Mouse (Mus musculus) heart, embryonic 12.5 days (tissue): ENCODE data around the gene Rxrb. TPM values are rescaled to one million over a fixed set of nuclear protein-coding genes. Genes with fewer than 3 reads are reported as not detected.

Experiments used
- ATAC-seq: fragments of 200-750 bp; cut with Nextera tagmentation; 2 replicates; pipeline ENCODE4 v1.8.0; 2017; ENCODE audit warnings: moderate TSS enrichment, moderate library complexity; ENCODE audit not compliant: insufficient number of reproducible peaks, low FRiP score
- H3K27ac ChIP-seq: fragments of 300-500 bp; sonication (generic); 2 replicates; pipeline ENCODE4 v1.5.1; 2016; ENCODE audit warnings: mild to moderate bottlenecking, moderate library complexity; ENCODE audit not compliant: poor library complexity, severe bottlenecking
- H3K27me3 ChIP-seq: fragments of 300-500 bp; sonication (generic); replicated peaks from 2 replicates; pipeline ENCODE4 v1.6.1; 2016; ENCODE audit warnings: mild to moderate bottlenecking, moderate library complexity
- H3K36me3 ChIP-seq: fragments of 300-500 bp; sonication (generic); 2 replicates; pipeline ENCODE4 v1.6.1; 2016; ENCODE audit warnings: mild to moderate bottlenecking, moderate library complexity
- H3K4me1 ChIP-seq: fragments of 300-500 bp; sonication (generic); replicated peaks from 2 replicates; pipeline ENCODE4 v1.6.1; 2016; ENCODE audit warnings: mild to moderate bottlenecking
- H3K4me2 ChIP-seq: fragments of 300-500 bp; sonication (generic); 2 replicates; pipeline ENCODE4 v1.6.1; 2016; ENCODE audit warnings: mild to moderate bottlenecking, moderate library complexity
- H3K4me3 ChIP-seq: fragments of 300-500 bp; sonication (generic); 2 replicates; pipeline ENCODE4 v1.5.1; 2016; ENCODE audit warnings: mild to moderate bottlenecking
- H3K9ac ChIP-seq: fragments of 300-500 bp; sonication (generic); 2 replicates; pipeline ENCODE4 v1.6.1; 2016; ENCODE audit warnings: mild to moderate bottlenecking, moderate library complexity
- H3K9me3 ChIP-seq: fragments of 300-500 bp; sonication (generic); replicated peaks from 2 replicates; pipeline ENCODE4 v1.6.1; 2016; ENCODE audit warnings: mild to moderate bottlenecking, moderate library complexity
- WGBS: fragments of 180-500 bp; shearing (Covaris S2); methylation state at CpG from one replicate; pipeline ENCODE4 v1.1.7; 2016; 5-methylcytosine and 5-hydroxymethylcytosine counted together
- polyA plus RNA-seq: library from polyadenylated mRNA; unstranded; fragments of >200 nt; fragmentation: Nextera tagmentation; extraction: Ambion mirVana; gene quantifications from 2 replicates; pipeline ENCODE4 v1.2.1, GENCODE M21; 2016

Gene Rxrb
- polyA plus RNA-seq, 1 experiment from 2014 or later, result 34.7 TPM

- H3K27me3 ChIP-seq, result no peaks in the 10 kb centered on the region
- peak overlapping the region; percentile 95 for H3K4me2 ChIP-seq
- no peak for ATAC-seq
- peaks cover 41% of the 10 kb centered on the region for H3K36me3 ChIP-seq
- WGBS, result 42% methylated on average over 2 of the region's 2 CpGs
- H3K9me3 ChIP-seq, result no peaks in the 10 kb centered on the region
- H3K9ac ChIP-seq, result peak overlapping the region; percentile 91; the same call in 1 of the 2 replicates
- H3K4me1 ChIP-seq, result peaks cover 58% of the 10 kb centered on the region
- H3K27ac ChIP-seq, result no peak overlapping the region
- H3K4me3 ChIP-seq, result peak overlapping the region; percentile 75; the same call in 1 of the 2 replicates
Observed at GRCm38 (mm10) chr17:34026221-34026620, 5.4 kb upstream of the Rxrb start.

GRCm38 (mm10) chr17:34026917-34027655, 4.5 kb upstream of the Rxrb start:
- H3K27ac ChIP-seq, result peak overlapping the region; percentile 65
- H3K4me3 ChIP-seq, result peak overlapping the region; percentile 66
- 10% methylated on average over 36 of the region's 36 CpGs for WGBS
- H3K27me3 ChIP-seq, result no peaks in the 10 kb centered on the region
- ATAC-seq, result no peak
- H3K4me1 ChIP-seq, result peaks cover 58% of the 10 kb centered on the region
- H3K9ac ChIP-seq, result peak overlapping the region; percentile 71
- peaks cover 32% of the 10 kb centered on the region for H3K36me3 ChIP-seq
- no peaks in the 10 kb centered on the region for H3K9me3 ChIP-seq
- H3K4me2 ChIP-seq, result peak overlapping the region; percentile 88

- H3K4me1 ChIP-seq, result peaks cover 63% of the 10 kb centered on the region
- H3K4me3 ChIP-seq, result peak within 1 kb of the TSS; percentile 66
- H3K36me3 ChIP-seq, result peaks cover 26% of the 10 kb centered on the region
- H3K4me2 ChIP-seq, result peak within 1 kb of the TSS; percentile 88
- ATAC-seq, result peak; percentile 81
- 0% methylated on average over 47 of the region's 49 CpGs for WGBS
- no peaks in the 10 kb centered on the region for H3K27me3 ChIP-seq
- H3K27ac ChIP-seq, result peak within 1 kb of the TSS; percentile 65
- peak within 1 kb of the TSS; percentile 71 for H3K9ac ChIP-seq
- H3K9me3 ChIP-seq, result no peaks in the 10 kb centered on the region
Observed at GRCm38 (mm10) chr17:34027656-34028223, 3.9 kb upstream of the Rxrb start, which contains the start of gene H2-Ke6. Gene H2-Ke6 (minus strand): TSS chr17:34028060.

- peak overlapping the region; percentile 66 for H3K4me3 ChIP-seq
- peak overlapping the region; percentile 88 for H3K4me2 ChIP-seq
- no peak for ATAC-seq
- H3K9ac ChIP-seq, result no peak overlapping the region
- no peaks in the 10 kb centered on the region for H3K9me3 ChIP-seq
- H3K36me3 ChIP-seq, result peaks cover 22% of the 10 kb centered on the region
- 0 out of 2 replicates have a peak overlapping the region, but pooled peaks have one; percentile 12 for H3K27ac ChIP-seq
- 68% methylated on average over 17 of the region's 17 CpGs for WGBS
- H3K27me3 ChIP-seq, result no peaks in the 10 kb centered on the region
- peaks cover 70% of the 10 kb centered on the region for H3K4me1 ChIP-seq
Observed at GRCm38 (mm10) chr17:34028501-34029149, 3.0 kb upstream of the Rxrb start.

- peaks cover 70% of the 10 kb centered on the region for H3K4me1 ChIP-seq
- WGBS, result 86% methylated on average over 18 of the region's 18 CpGs
- H3K27ac ChIP-seq, result no peak overlapping the region
- H3K9ac ChIP-seq, result peak overlapping the region; percentile 94
- H3K4me3 ChIP-seq, result peak overlapping the region; percentile 92
- ATAC-seq, result no peak
- H3K27me3 ChIP-seq, result no peaks in the 10 kb centered on the region
- peaks cover 28% of the 10 kb centered on the region for H3K36me3 ChIP-seq
- H3K9me3 ChIP-seq, result no peaks in the 10 kb centered on the region
- peak overlapping the region; percentile 92 for H3K4me2 ChIP-seq
Observed at GRCm38 (mm10) chr17:34029150-34029889, 2.3 kb upstream of the Rxrb start.

- no peak for ATAC-seq
Observed at GRCm38 (mm10) chr17:34029890-34030595, 1.6 kb upstream of the Rxrb start.

GRCm38 (mm10) chr17:34030861-34031326, 718 bp upstream of the Rxrb start:
- Histone ChIP-seq H3K4me2 (peak overlapping the region; percentile 92), H3K9me3 (no peaks in the 10 kb centered on the region), H3K4me3 (peak overlapping the region; percentile 92), H3K9ac (peak overlapping the region; percentile 94), H3K36me3 (peaks cover 42% of the 10 kb centered on the region), H3K27ac (peak overlapping the region; percentile 94), H3K27me3 (no peaks in the 10 kb centered on the region), H3K4me1 (peaks cover 61% of the 10 kb centered on the region)
- 5% methylated on average over 20 of the region's 20 CpGs for WGBS
- ATAC-seq, result peak; percentile 1; the same call in 1 of the 2 replicates

More at GRCm38 (mm10) chr17:34029890-34030595, 1.6 kb upstream of the Rxrb start:
- H3K9ac ChIP-seq, result peak overlapping the region; percentile 94
- peak overlapping the region; percentile 92 for H3K4me2 ChIP-seq
- H3K9me3 ChIP-seq, result no peaks in the 10 kb centered on the region
- H3K27me3 ChIP-seq, result no peaks in the 10 kb centered on the region
- H3K4me3 ChIP-seq, result peak overlapping the region; percentile 92
- WGBS, result 76% methylated on average over 21 of the region's 21 CpGs
- peaks cover 33% of the 10 kb centered on the region for H3K36me3 ChIP-seq
- H3K27ac ChIP-seq, result peak overlapping the region; percentile 17; the same call in 1 of the 2 replicates
- peaks cover 70% of the 10 kb centered on the region for H3K4me1 ChIP-seq

GRCm38 (mm10) chr17:34032174-34032632, 591 bp downstream of the Rxrb start:
- Histone ChIP-seq H3K27me3 (peaks cover 1% of the 10 kb centered on the region; the same call in 1 of the 2 replicates), H3K4me2 (peak overlapping the region; percentile 92), H3K4me3 (peak overlapping the region; percentile 92), H3K9ac (peak overlapping the region; percentile 94), H3K27ac (peak overlapping the region; percentile 94), H3K9me3 (no peaks in the 10 kb centered on the region), H3K4me1 (peaks cover 48% of the 10 kb centered on the region), H3K36me3 (peaks cover 55% of the 10 kb centered on the region)
- ATAC-seq, result peak; percentile 44
- under 1% methylated on average over 47 of the region's 48 CpGs for WGBS

- Histone ChIP-seq H3K27ac (peak overlapping the region; percentile 94; the same call in 1 of the 2 replicates), H3K9ac (peak overlapping the region; percentile 94), H3K27me3 (peaks cover 7% of the 10 kb centered on the region), H3K36me3 (peaks cover 61% of the 10 kb centered on the region), H3K4me1 (peaks cover 46% of the 10 kb centered on the region), H3K9me3 (no peaks in the 10 kb centered on the region), H3K4me2 (peak overlapping the region; percentile 92), H3K4me3 (peak overlapping the region; percentile 92)
- 50% methylated on average over 9 of the region's 9 CpGs for WGBS
- no peak for ATAC-seq
Observed at GRCm38 (mm10) chr17:34032806-34033205, 1.2 kb downstream of the Rxrb start.

GRCm38 (mm10) chr17:34033441-34033840, 1.8 kb downstream of the Rxrb start:
- no peak for ATAC-seq
- Histone ChIP-seq H3K4me1 (peaks cover 45% of the 10 kb centered on the region), H3K4me2 (peak overlapping the region; percentile 92), H3K27ac (no peak overlapping the region), H3K27me3 (peaks cover 14% of the 10 kb centered on the region), H3K36me3 (peaks cover 61% of the 10 kb centered on the region), H3K9me3 (no peaks in the 10 kb centered on the region), H3K9ac (no peak overlapping the region), H3K4me3 (peak overlapping the region; percentile 92; the same call in 1 of the 2 replicates)
- 88% methylated on average over 9 of the region's 9 CpGs for WGBS
